In genomic region chr16:76183105-76183504, GRCm38 (mm10) we compare ENCODE assay signal across 12 mouse cellular contexts.
A peak's percentile ranks its signal among the peaks of the same experiment; 100 is the strongest.
DNase-seq lines count a peak whose midpoint lies in the region; ATAC-seq and TF ChIP-seq lines count a peak whose summit lies in the region.
"Had no signal": no experiment of that assay in that cellular context is flagged by ENCODE, and none has a peak within 500 bp of the region (broad histone marks: within the 10 kb centered on the region; RNA-seq: fewer than 3 reads in every experiment).

No protein-coding gene starts in this region.

- no peaks in the 10 kb centered on the region for H3K27me3 ChIP-seq in hindbrain, embryonic 10.5 days (ENCODE audit: insufficient read depth, poor library complexity, severe bottlenecking)
- no peaks in the 10 kb centered on the region for H3K27me3 ChIP-seq in hindbrain, postnatal 0 days (ENCODE audit: insufficient read depth, low read length)
- no peaks in the 10 kb centered on the region for H3K27me3 ChIP-seq in stomach, postnatal 0 days (ENCODE audit: control insufficient read depth, insufficient read depth, low read length)
- H3K27me3 ChIP-seq: midbrain, embryonic 12.5 days had no signal

- TF ChIP-seq CTCF in hindbrain, postnatal 0 days (IDR thresholded peaks at IDR 0.05; ENCODE audit: low read depth): no peak
- peak; percentile 26 for TF ChIP-seq CTCF in layer of hippocampus, adult 2 months (conservative IDR thresholded peaks at IDR 0.05)
- peak; percentile 26 for TF ChIP-seq CTCF in stomach, postnatal 0 days (IDR thresholded peaks at IDR 0.05; ENCODE audit: low read depth)

- no peaks in the 10 kb centered on the region for H3K9me3 ChIP-seq in hindbrain, embryonic 10.5 days
- H3K9me3 ChIP-seq in hindbrain, postnatal 0 days (ENCODE audit: low read length): no peaks in the 10 kb centered on the region
- H3K9me3 ChIP-seq in stomach, postnatal 0 days (ENCODE audit: control insufficient read depth, low read length): no peaks in the 10 kb centered on the region
- H3K9me3 ChIP-seq: midbrain, embryonic 12.5 days had no signal

- H3K9ac ChIP-seq in hindbrain, postnatal 0 days (replicated peaks; ENCODE audit: low read length): no peak overlapping the region
- H3K9ac ChIP-seq in stomach, postnatal 0 days (ENCODE audit: low read length): no peak overlapping the region
- H3K9ac ChIP-seq: midbrain, embryonic 12.5 days had no signal

- no peak overlapping the region for H3K27ac ChIP-seq in hindbrain, embryonic 10.5 days
- H3K27ac ChIP-seq in hindbrain, postnatal 0 days: no peak overlapping the region
- no peak overlapping the region for H3K27ac ChIP-seq in layer of hippocampus, adult 2 months
- H3K27ac ChIP-seq in stomach, postnatal 0 days (replicated peaks): no peak overlapping the region
- H3K27ac ChIP-seq: midbrain, embryonic 12.5 days had no signal

- H3K36me3 ChIP-seq in hindbrain, embryonic 10.5 days: no peaks in the 10 kb centered on the region
- H3K36me3 ChIP-seq in hindbrain, postnatal 0 days (ENCODE audit: insufficient read depth, low read length): no peaks in the 10 kb centered on the region
- H3K36me3 ChIP-seq in stomach, postnatal 0 days (ENCODE audit: control insufficient read depth, insufficient read depth, low read length): no peaks in the 10 kb centered on the region
- H3K36me3 ChIP-seq: midbrain, embryonic 12.5 days had no signal

- no peaks in the 10 kb centered on the region for H3K4me1 ChIP-seq in hindbrain, embryonic 10.5 days (replicated peaks)
- H3K4me1 ChIP-seq in hindbrain, postnatal 0 days (ENCODE audit: insufficient read depth, low read length): no peaks in the 10 kb centered on the region
- H3K4me1 ChIP-seq in stomach, postnatal 0 days (replicated peaks; ENCODE audit: control insufficient read depth, insufficient read depth): no peaks in the 10 kb centered on the region

- peak; percentile 20 for DNase-seq in hindbrain, embryonic 10.5 days (ENCODE audit: low spot score)
- no peak for DNase-seq in hindbrain, postnatal 0 days (ENCODE audit: low spot score)
- DNase-seq in urinary bladder, postnatal 14 days (ENCODE audit: low spot score): peak; percentile 20
- no peak for DNase-seq in urinary bladder, postnatal 25 days (ENCODE audit: low spot score)
- peak in 1 of 2 experiments; percentile 7 for DNase-seq in layer of hippocampus, adult 2 months (ENCODE audit: low spot score in 2 of 2)
- DNase-seq in stomach, postnatal 0 days (ENCODE audit: low spot score): no peak
- no peak for DNase-seq in MN1 (ENCODE audit: low spot score)
- DNase-seq in right cerebral cortex, adult 2 months (ENCODE audit: low spot score in 2 of 2): no peak
- DNase-seq: left cerebral cortex, postnatal 4 days; spleen, adult 18-20 months; thymus, postnatal 4 days had no signal

- no peak overlapping the region for H3K4me3 ChIP-seq in hindbrain, embryonic 10.5 days
- no peak overlapping the region for H3K4me3 ChIP-seq in hindbrain, postnatal 0 days (ENCODE audit: low read length)
- H3K4me3 ChIP-seq in layer of hippocampus, adult 2 months: no peak overlapping the region
- no peak overlapping the region for H3K4me3 ChIP-seq in stomach, postnatal 0 days (ENCODE audit: low read depth, low read length)
- H3K4me3 ChIP-seq: midbrain, embryonic 12.5 days had no signal

- no peak for TF ChIP-seq EP300 in stomach, postnatal 0 days (optimal IDR thresholded peaks at IDR 0.05)

- 25% methylated on average over 3 of the region's 3 CpGs for WGBS in hindbrain, embryonic 10.5 days
- 33% methylated on average over 3 of the region's 3 CpGs for WGBS in hindbrain, postnatal 0 days
- 31% methylated on average over 3 of the region's 3 CpGs for WGBS in stomach, postnatal 0 days

- no peak for ATAC-seq in hindbrain, postnatal 0 days
- ATAC-seq in stomach, postnatal 0 days (ENCODE audit: low FRiP score, low TSS enrichment): no peak

- no peak overlapping the region for H3K4me2 ChIP-seq in hindbrain, postnatal 0 days (ENCODE audit: low read depth, low read length)
- H3K4me2 ChIP-seq in stomach, postnatal 0 days (replicated peaks; ENCODE audit: low read depth): no peak overlapping the region
- H3K4me2 ChIP-seq: midbrain, embryonic 12.5 days had no signal

Comparison
In these comparisons a context has a peak if more than half of its experiments do, and no peak if none do; other contexts are left out.
1. DNase-seq: peak in hindbrain, embryonic 10.5 days (single experiment) and urinary bladder, postnatal 14 days (single experiment); none in hindbrain, postnatal 0 days (single experiment), urinary bladder, postnatal 25 days (single experiment), stomach, postnatal 0 days (single experiment), MN1 (single experiment) and right cerebral cortex, adult 2 months (0 of 2).